Mouse (Mus musculus) ES-E14 (cell line): ENCODE results near the gene Hes5.

Source experiments
- CHD2 ChIP-seq: IDR thresholded peaks from 2 replicates; pipeline ENCODE4 v1.6.1; 2014; ENCODE audit warnings: mild to moderate bottlenecking, low read depth, low read length, inconsistent platforms
- HCFC1 ChIP-seq: IDR thresholded peaks from 2 replicates; pipeline ENCODE4 v1.6.1; 2012; ENCODE audit warnings: low read length, inconsistent platforms, borderline replicate concordance; ENCODE audit not compliant: insufficient read depth
- MAFK ChIP-seq: IDR thresholded peaks from 2 replicates; pipeline ENCODE4 v1.6.1; 2014; ENCODE audit warnings: mild to moderate bottlenecking, low read depth, low read length, inconsistent platforms; ENCODE audit not compliant: insufficient read depth
- ZC3H11A ChIP-seq: IDR thresholded peaks from 2 replicates; pipeline ENCODE4 v1.6.1; 2012; ENCODE audit warnings: low read depth, mild to moderate bottlenecking, inconsistent platforms, low read length, borderline replicate concordance
- ZNF384 ChIP-seq: IDR thresholded peaks from 2 replicates; pipeline ENCODE4 v1.6.1; 2012; ENCODE audit warnings: low read depth, low read length, inconsistent platforms

- no peak for TF ChIP-seq MAFK
- TF ChIP-seq CHD2 = no peak
- TF ChIP-seq HCFC1 = no peak
- no peak for TF ChIP-seq ZNF384
- TF ChIP-seq ZC3H11A = no peak
Observed at GRCm38 (mm10) chr4:155006296-155006695, 45.6 kb downstream of the Hes5 start.
